Mouse (Mus musculus) left cerebral cortex, postnatal 36 days (tissue): ENCODE measurements around the gene Gm21750. TPM values are rescaled to one million over a fixed set of nuclear protein-coding genes. Genes with fewer than 3 reads are reported as not detected.
"Not testable (repeated sequence)": the region's sequence is repeated elsewhere in the genome, so short reads cannot be mapped to it uniquely, and the experiment has no call there.

Source experiments
- DNase-seq, 2 experiments: peaks; one replicate each; pipeline ENCODE4 v3.0.0; 2021 to 2022; ENCODE audit warnings: low spot score in 2 of 2, mixed read lengths in 1 of 2
- intact Hi-C: fragments of 180-260 bp; cut with DNase I; formaldehyde crosslinking; loops from one replicate; pipeline ENCODE4 v1.15.1; 2025
- total RNA-seq, 2 experiments: library from RNA; stranded (reverse); gene quantifications; 2 replicates each; pipeline ENCODE4 v1.2.3; 2021

The Gm21750 gene
- total RNA-seq = not detected

DNA sequence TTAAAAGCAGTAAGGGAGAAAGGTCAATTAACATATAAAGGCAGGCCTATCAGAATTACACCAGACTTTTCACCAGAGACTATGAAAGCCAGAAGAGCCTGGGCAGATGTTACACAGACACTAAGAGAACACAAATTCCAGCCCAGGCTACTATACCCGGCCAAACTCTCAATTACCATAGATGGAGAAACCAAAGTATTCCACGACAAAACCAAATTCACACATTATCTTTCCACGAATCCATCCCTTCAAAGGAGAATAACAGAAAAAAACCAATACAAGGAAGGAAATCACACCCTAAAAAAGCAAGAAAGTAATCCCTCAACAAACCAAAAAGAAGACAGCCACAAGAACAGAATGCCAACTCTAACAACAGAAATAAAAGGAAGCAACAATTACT, at the start of gene Gm21750:
Gene Gm21750 (plus strand): TSS at position 301 of the 400 bp plus-strand sequence.
- intact Hi-C loops, DNase-seq: not testable (repeated sequence)

DNA sequence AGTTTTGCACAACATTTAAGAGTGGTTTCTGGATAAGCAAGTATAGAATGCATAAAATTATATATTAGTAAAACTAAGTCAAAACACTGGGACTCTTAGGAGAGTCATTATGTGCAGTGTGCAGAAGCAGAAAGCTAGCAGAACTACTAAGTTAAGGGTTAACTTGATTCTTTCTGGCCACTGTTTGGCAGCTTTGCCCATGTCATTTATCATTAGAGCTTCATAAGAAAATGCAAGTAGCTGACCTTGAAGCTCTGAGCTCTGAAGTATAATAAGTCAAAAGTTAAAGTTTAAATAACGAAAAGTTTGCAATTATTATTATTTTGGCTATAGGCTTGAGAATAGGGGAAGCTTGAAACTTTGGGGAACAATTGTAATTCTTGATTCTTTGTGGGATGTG, 46.1 kb upstream of the Gm21750 start:
- intact Hi-C loops, DNase-seq: not testable (repeated sequence)

DNA sequence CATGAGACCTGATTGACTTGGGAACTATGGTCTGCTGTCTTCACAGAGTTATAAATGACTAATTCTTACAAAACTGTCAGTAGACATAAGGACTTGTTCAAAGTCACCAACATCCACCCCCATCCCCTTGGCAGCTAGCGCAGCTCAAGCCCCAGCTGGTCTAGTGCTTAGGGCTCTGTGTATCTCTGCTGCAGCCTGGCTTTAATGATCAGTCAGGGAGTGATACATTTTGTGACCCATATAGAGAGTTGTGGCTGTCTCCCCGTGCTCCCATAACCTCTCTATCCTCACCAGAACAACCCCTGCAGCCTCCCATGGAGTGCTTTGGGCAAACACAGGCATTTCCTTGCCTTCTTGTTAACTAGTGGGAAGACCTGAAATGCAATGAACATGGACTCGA, 40.1 kb upstream of the Gm21750 start:
- DNase-seq = peak in 1 of 2 experiments; percentile 9
- intact Hi-C loops = no loop called here

DNA sequence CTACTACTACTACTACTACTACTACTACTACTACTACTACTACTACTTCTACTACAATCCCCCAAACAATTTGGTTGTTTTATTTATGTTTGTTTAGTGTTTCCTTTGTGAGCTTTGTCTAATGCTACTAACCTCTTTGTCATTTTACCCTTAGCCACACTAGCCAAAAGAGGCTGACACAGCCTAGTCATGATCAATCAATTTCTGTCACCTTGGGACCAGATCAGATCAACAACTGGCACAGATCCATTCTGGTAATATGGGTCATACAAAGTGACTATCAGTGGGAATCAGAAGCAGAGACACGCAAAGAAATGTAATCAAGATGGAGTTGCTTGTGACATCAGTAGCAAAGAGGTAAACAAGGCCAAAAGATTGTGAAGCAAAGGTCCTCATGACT, 38.0 kb upstream of the Gm21750 start:
- DNase-seq = no peak
- intact Hi-C loops = no loop called here

DNA sequence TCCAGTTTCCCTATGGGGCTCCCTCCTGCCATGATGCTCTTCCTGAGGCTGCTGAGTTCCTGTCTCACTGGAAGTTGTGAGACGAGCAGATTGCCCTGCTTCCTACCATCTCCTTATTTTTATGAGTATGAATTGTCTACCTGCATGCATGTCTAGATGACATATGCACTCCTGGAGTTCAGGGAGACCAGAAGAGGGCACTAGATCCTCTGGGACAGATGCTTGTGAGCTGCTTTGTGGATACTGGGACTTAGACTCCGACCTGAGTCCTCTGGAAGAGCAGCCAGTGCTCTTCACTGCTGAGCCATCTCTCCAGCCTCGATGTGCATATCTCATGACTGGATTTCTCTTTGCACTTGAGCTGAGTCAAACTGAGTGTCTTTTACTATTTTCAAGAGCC, 35.6 kb upstream of the Gm21750 start:
- intact Hi-C loops = no loop called here

DNA sequence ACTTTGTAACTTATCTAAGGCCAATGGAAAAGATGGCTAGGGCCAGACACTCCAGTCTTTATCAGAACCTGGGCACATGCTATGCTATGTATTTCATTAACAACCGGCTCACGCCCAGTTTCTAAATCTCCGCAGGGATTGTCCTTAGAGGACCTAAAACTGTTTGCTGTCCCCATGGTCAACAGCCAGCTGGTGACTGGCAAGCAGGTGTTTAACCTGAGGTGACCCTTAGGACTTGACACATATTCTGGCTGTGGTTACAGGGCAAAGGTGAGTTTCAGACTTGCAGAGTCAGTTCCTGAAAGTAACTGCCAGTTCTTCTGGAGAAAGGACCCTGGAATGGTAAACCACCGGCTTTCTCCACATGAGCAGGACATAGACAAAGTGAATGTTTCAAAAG, 29.5 kb upstream of the Gm21750 start:
- DNase-seq = no peak
- intact Hi-C loops = no loop called here

More for the DNA sequence above, 35.6 kb upstream of the Gm21750 start:
- no peak for DNase-seq

DNA sequence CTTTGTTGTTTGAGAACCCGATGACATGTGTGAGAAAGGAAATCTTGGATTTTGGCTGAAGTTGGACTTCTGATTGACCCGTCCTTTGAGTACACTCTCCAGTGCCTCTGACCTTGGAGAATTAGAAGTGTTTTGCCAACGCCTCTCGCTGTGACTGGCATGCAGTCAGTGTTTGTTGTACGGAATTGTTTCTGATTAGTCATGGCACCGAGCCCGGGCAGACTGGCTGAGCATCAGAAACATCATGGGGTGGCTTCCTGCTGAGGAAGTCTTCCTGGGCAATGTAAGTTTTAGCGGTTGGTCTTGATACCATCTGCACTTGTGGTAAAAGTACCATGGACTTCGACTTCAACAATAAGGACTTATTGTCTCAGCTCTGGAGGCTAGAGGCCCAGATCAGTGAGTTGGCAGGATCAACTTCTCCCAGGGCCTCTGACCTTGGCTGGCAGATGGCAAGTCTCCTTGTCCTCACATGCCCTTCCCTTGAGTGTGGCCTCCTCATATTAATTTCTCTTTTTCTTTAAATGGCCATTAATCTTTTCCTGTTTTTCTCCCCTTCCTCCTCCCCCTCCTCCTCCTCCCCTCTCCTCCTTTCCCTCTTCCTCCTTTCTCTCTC, 28.3 kb upstream of the Gm21750 start:
- peak; percentile 26 to 35 for DNase-seq
- intact Hi-C loops = no loop called here

DNA sequence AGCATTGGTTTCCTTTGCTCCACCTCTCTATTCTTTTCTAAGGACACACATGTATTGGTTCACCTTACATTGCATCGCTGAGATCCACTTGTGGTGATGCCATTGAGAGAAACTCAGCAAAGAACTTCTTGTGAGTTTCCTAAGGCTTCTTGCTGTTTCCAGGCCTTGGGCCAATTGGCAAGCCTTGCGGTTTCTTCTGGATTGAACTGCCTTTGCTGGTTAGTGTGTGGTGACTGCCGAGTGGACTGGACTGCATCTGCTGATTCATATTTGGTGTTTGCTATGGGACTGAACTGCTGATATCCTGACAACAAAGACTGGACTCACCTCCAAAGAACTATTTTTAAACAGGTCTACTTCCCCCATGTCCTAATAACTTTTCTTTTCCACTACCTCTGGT, 26.7 kb upstream of the Gm21750 start:
- DNase-seq = no peak

DNA sequence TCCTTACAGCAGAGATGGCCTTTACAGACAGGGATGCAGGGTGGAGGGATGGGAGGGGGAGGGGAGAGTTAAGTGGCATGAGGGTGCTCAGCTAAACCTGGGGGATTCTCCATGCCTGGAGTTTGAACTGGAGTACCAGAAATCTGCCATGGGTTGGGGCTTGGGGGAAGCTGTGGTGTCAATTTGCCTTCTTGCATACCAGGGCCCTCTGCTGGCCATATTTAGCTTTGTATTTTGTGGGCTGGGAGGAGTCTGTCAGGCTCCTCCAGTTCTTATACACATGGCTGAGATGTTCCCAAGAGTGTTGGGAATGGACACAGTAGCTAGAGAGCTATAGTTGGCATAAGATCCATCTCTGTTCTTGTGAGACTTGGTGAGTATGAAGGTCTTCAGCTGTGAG, 23.6 kb upstream of the Gm21750 start:
- intact Hi-C loops = no loop called here
- no peak for DNase-seq

More for the DNA sequence above, 26.7 kb upstream of the Gm21750 start:
- intact Hi-C loops = no loop called here

DNA sequence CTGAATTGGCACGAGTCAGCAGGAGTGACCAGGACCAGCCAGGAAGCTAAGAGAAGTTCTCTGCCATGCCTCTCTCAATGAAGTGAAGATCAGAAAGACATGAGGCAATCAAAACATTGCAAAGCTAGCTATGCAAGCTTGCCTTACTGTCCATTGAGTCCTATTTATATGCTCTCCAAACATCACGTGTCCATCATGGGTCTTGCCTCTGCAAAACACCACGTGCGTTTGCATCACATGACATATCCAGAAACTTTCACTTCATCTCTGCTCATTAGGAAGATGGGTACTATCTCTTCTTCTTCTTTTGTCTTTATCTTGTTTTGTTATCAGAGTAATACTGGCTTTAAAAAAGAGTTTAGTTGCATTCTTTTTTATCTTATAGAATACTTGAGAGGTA, 10.8 kb upstream of the Gm21750 start:
- intact Hi-C loops = no loop called here
- DNase-seq = no peak

DNA sequence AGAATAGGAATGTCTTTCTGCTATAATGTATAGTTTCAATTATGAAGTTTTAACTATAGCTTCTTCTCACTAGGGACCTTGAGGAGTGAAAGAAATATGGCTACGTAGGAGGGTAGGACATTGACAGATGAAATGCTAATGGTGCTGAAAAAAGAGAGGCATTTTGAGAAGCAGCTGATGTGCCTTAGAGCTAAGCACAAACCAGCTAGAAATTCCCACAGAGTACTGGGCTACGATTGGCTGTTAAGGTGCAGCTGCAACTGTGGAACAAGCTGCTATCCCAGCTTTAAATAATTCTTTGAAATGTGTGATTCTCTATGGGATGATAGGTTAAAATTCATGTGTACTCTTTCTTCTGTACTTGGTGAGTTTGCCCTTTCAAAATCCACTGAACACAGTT, 9.1 kb downstream of the Gm21750 start:
- no peak for DNase-seq
- intact Hi-C loops = no loop called here

DNA sequence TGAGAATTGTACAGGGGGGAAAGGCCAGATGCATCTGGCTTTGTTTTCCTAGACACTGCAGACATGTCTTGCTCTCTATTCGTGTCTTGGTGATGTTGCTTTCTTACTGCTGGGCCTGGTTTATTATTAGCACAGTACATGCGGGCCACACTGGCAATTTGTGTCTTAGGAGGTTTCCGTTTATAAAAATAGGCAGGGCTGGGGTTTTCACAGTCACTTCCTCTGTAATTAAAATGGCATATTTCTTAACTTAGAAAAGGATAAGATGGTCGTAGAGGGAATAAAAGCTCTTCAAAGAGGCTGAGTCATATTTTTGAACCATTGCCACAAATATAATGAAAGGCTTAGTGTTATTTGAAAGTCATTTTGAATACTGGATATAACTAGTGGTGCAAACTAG, 26.7 kb downstream of the Gm21750 start:
- peak in 1 of 2 experiments; percentile 10 for DNase-seq

DNA sequence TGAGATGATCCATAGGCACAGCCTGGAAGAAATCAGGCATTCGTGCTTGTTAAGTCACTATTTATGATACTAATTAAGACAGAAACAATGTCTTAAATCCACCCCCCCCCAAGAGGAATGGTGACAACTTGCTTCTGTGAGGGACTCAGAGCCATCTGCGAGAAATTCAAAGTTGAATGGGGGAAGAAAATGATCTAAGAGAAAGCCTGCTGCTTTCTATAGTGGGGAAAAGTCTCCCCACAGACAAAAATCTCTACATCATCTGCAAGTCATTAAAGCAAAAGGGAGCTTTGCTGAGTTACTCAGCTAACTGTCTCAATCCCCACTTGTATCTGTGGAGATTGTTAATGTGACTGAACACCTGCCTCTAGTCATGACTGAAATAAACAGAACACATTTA, 27.4 kb downstream of the Gm21750 start:
- no peak for DNase-seq
- intact Hi-C loops = no loop called here

More for the DNA sequence above, 26.7 kb downstream of the Gm21750 start:
- intact Hi-C loops = no loop called here

DNA sequence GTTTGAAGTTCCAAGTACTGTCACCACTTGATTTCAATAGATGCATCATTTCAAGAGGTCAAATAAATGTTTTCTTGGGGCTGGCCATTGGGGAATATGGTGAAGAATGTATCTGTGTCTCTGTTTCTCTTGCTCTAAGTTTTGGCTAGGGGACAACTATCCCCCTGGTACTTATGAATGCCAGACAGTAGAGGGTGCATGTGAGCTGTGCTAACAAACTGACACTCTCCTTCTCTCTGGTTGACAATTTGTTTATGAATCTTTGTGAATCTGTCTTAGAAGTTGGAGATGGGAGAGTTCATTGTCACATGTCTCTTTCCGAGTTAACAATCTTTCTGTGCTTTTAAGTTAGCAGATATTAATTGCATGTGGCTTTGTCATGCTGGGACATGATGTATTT, 39.2 kb downstream of the Gm21750 start:
- no peak for DNase-seq
- intact Hi-C loops = loop anchor here (2.0 to 10.0 kb wide), 3 partner anchors 415 to 1005 kb away; no protein-coding TSS in a partner anchor

DNA sequence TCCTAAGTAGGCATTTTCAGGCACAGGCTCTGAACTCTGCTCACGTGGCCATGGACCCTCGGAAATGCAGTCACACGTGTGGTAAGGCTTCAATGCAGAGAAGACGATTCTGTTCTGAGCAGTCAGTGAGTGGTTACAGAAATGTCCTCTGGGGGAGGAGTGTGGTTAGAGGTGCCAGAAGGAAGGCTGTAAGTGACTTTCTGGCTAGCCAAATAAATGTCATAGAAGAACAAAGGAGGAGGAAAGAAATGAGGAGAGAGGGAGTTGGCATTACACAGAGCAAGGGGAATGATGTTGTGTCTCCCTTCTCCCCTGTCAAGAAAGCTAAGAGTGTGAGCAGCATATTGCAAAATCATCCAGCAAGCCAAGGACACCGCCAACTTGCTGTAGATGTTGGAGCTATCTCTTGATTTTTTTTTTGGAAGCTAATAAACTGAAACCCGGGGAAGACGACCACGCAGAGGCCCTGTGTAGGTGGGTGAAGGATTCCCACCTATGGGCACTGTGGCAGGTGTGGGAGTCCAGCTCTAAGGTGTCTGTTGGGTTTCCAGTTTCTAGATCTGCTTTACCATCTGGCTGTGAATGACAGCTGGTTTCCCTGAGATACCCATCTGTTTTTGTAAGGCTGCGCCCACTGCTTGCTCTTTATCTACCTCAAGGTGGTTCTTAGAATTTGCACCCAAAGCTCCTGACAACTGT, 48.5 kb downstream of the Gm21750 start:
- intact Hi-C loops = loop anchor here (10.0 kb wide), 2 partner anchors 405 to 995 kb away; no protein-coding TSS in a partner anchor

More for the DNA sequence above, 48.5 kb downstream of the Gm21750 start:
- peak; percentile 67 to 79 for DNase-seq

Other genes with a start within 250 kb of the Gm21750 start
- 10 to 100 TPM; 28.4 to 28.7 TPM for gene Med4, start 151.2 kb upstream of the Gm21750 start, total RNA-seq
- 100 to 1,000 TPM; 143 TPM for gene Sucla2, start 135.9 kb upstream of the Gm21750 start, total RNA-seq
- 1 to 10 TPM; 5.2 to 6.5 TPM for gene Nudt15, start 113.0 kb upstream of the Gm21750 start, total RNA-seq